Mouse (Mus musculus): ENCODE measurements around the gene Dab2ip. TPM values are rescaled to one million over a fixed set of nuclear protein-coding genes. Genes with fewer than 3 reads are reported as not detected.

The Dab2ip gene
- total and polyA plus RNA-seq, 3 experiments, result 4.0 to 9.9 TPM; not detected in 1

GRCm38 (mm10) chr2:35589800-35590199 is 31.7 kb downstream of the Dab2ip start:
- Histone ChIP-seq H3K27me3 (ENCODE audit: control insufficient read depth in 1 of 2, insufficient read depth in 2 of 2, low read length in 2 of 2) (peaks cover 2 to 3% of the 10 kb centered on the region in 2 experiments; a peak in 3 of 4 replicates), H3K36me3 (ENCODE audit: control insufficient read depth in 1 of 2, insufficient read depth in 2 of 2, low read length in 2 of 2) (peaks cover 0 to 2% of the 10 kb centered on the region in 2 experiments; a peak in 2 of 4 replicates), H3K4me1 (ENCODE audit: control insufficient read depth in 1 of 2, insufficient read depth in 2 of 2, low read length in 2 of 2) (peaks cover 2 to 10% of the 10 kb centered on the region in 2 experiments; a peak in 3 of 4 replicates)

DNA sequence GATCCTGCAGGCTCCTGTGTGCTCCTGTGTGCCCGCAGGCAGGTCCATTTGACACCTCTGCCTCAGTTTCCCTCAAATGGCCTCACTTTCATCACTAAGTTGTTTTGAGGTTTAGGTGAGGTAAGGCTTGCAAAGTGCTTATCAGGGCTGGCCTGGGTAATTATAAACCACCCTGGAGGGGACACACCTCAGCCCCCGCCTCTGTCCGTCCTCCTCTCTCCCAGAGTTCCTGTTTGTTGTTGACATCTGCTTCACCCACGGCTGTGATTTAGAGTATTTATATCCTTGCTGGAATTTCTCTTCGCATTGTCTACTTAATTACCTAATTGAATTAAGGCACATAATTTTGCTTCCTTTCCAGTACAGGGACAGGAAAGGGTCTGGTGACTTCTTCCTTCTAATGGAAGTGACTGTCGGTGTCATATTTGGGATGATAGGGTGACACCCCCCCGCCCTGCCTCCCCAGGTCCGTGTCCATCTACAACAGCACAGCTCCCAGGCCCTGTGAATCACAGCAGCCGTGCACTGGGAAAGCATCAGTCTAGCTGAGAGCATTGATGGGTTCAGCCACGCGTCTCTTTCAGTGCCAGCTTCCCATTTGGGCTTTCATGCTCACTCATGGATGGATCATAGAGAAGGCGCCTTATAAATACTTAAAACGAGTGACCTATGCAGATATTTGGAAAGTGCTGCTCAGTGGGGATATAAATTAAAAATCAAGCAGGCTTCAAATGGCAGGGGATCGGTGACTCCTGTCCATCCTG is 34.1 kb downstream of the Dab2ip start:
- DNase-seq (ENCODE audit: low read depth, low spot score), result no peak
- no peak overlapping the region for H3K27ac ChIP-seq (ENCODE audit: control insufficient read depth, low read depth, low read length)
- H3K27me3 ChIP-seq (ENCODE audit: control insufficient read depth in 1 of 2, insufficient read depth in 2 of 2, low read length in 2 of 2), result peaks cover under 1 to 3% of the 10 kb centered on the region in 2 experiments; a peak in 3 of 4 replicates
- TF ChIP-seq MEF2A (IDR thresholded peaks at IDR 0.05; ENCODE audit: extremely low read depth, insufficient replicate concordance, low read depth, low read length, poor library complexity, severe bottlenecking) (no peak), RCOR1 (IDR thresholded peaks at IDR 0.05; ENCODE audit: low read depth, low read length) (no peak), POLR2AphosphoS2 (IDR thresholded peaks at IDR 0.05; ENCODE audit: low read length) (no peak), MYC (IDR thresholded peaks at IDR 0.05; ENCODE audit: low read depth, low read length) (no peak), GABPA (IDR thresholded peaks at IDR 0.05; ENCODE audit: low read depth, low read length) (no peak), POLR2AphosphoS5 (IDR thresholded peaks at IDR 0.05; ENCODE audit: borderline replicate concordance, low read depth, low read length) (no peak), TAL1 (IDR thresholded peaks at IDR 0.05; ENCODE audit: low read length) (no peak), RAD21 (IDR thresholded peaks at IDR 0.05; ENCODE audit: low read depth, low read length) (no peak), EP300 (IDR thresholded peaks at IDR 0.05; ENCODE audit: low read depth in 1 of 2, low read length in 2 of 2) (no peak)
- peaks cover 0 to 7% of the 10 kb centered on the region in 2 experiments; a peak in 2 of 4 replicates for H3K36me3 ChIP-seq (ENCODE audit: control insufficient read depth in 1 of 2, insufficient read depth in 2 of 2, low read length in 2 of 2)
- H3K4me1 ChIP-seq (ENCODE audit: control insufficient read depth in 1 of 2, insufficient read depth in 2 of 2, low read length in 2 of 2), result peaks cover 6 to 17% of the 10 kb centered on the region in 2 experiments
- H3K4me3 ChIP-seq (ENCODE audit: control insufficient read depth in 1 of 2, insufficient read depth in 1 of 2, low read depth in 2 of 2, low read length in 2 of 2), result no peak overlapping the region
- H3K79me2 ChIP-seq (ENCODE audit: control insufficient read depth, insufficient read depth, low read length, poor library complexity), result no peaks in the 10 kb centered on the region
- H3K9me3 ChIP-seq (replicated peaks; ENCODE audit: insufficient read depth, low read length), result no peaks in the 10 kb centered on the region
- H3K9ac ChIP-seq (ENCODE audit: control insufficient read depth, low read depth, low read length, poor library complexity, severe bottlenecking), result no peak overlapping the region

More at GRCm38 (mm10) chr2:35589800-35590199, 31.7 kb downstream of the Dab2ip start:
- TF ChIP-seq POLR2AphosphoS2 (IDR thresholded peaks at IDR 0.05; ENCODE audit: low read length), result no peak
- no peak for TF ChIP-seq MXI1 (IDR thresholded peaks at IDR 0.05; ENCODE audit: low read depth, low read length)
- no peaks in the 10 kb centered on the region for H3K79me2 ChIP-seq (ENCODE audit: control insufficient read depth, insufficient read depth, low read length, poor library complexity)
- no peak overlapping the region for H3K27ac ChIP-seq (ENCODE audit: control insufficient read depth, low read depth, low read length)
- no peak overlapping the region for H3K4me3 ChIP-seq (ENCODE audit: control insufficient read depth in 1 of 2, insufficient read depth in 1 of 2, low read depth in 2 of 2, low read length in 2 of 2)
- no peak overlapping the region for H3K9ac ChIP-seq (ENCODE audit: control insufficient read depth, low read depth, low read length, poor library complexity, severe bottlenecking)
- no peaks in the 10 kb centered on the region for H3K9me3 ChIP-seq (replicated peaks; ENCODE audit: insufficient read depth, low read length)
- peak; percentile 22 for DNase-seq (ENCODE audit: low read depth, low spot score)

GRCm38 (mm10) chr2:35592725-35593392 is 34.8 kb downstream of the Dab2ip start:
- DNase-seq (ENCODE audit: low read depth, low spot score), result no peak
- Histone ChIP-seq H3K27me3 (ENCODE audit: control insufficient read depth in 1 of 2, insufficient read depth in 2 of 2, low read length in 2 of 2) (peaks cover 0 to under 1% of the 10 kb centered on the region in 2 experiments; a peak in 2 of 4 replicates), H3K4me1 (ENCODE audit: control insufficient read depth in 1 of 2, insufficient read depth in 2 of 2, low read length in 2 of 2) (peaks cover 6 to 17% of the 10 kb centered on the region in 2 experiments)

More at GRCm38 (mm10) chr2:35592725-35593392, 34.8 kb downstream of the Dab2ip start:
- TF ChIP-seq ETS1 (IDR thresholded peaks at IDR 0.05; ENCODE audit: low read depth, low read length) (no peak), ELF1 (IDR thresholded peaks at IDR 0.05; ENCODE audit: low read depth, low read length) (no peak), TBP (IDR thresholded peaks at IDR 0.05; ENCODE audit: low read depth, low read length) (no peak), EP300 (IDR thresholded peaks at IDR 0.05; ENCODE audit: low read depth in 1 of 2, low read length in 2 of 2) (no peak), RCOR1 (IDR thresholded peaks at IDR 0.05; ENCODE audit: low read depth, low read length) (no peak), USF2 (IDR thresholded peaks at IDR 0.05; ENCODE audit: borderline replicate concordance in 1 of 2, insufficient read depth in 1 of 2, low read depth in 1 of 2, low read length in 2 of 2) (no peak), NRF1 (IDR thresholded peaks at IDR 0.05; ENCODE audit: insufficient read depth, low read depth, low read length, poor library complexity, severe bottlenecking) (no peak), BHLHE40 (IDR thresholded peaks at IDR 0.05; ENCODE audit: borderline replicate concordance, low read depth, low read length) (no peak), JUND (IDR thresholded peaks at IDR 0.05; ENCODE audit: low read depth, low read length) (no peak), MAFK (IDR thresholded peaks at IDR 0.05; ENCODE audit: borderline replicate concordance, low read depth, low read length) (no peak), TCF12 (IDR thresholded peaks at IDR 0.05; ENCODE audit: low read depth, low read length) (no peak), SMC3 (IDR thresholded peaks at IDR 0.05; ENCODE audit: low read depth, low read length) (no peak), ZKSCAN1 (IDR thresholded peaks at IDR 0.05; ENCODE audit: low read depth, low read length) (no peak), GABPA (IDR thresholded peaks at IDR 0.05; ENCODE audit: low read depth, low read length) (no peak)
- no peaks in the 10 kb centered on the region for H3K9me3 ChIP-seq (replicated peaks; ENCODE audit: insufficient read depth, low read length)
- H3K4me3 ChIP-seq (ENCODE audit: control insufficient read depth in 1 of 2, insufficient read depth in 1 of 2, low read depth in 2 of 2, low read length in 2 of 2), result no peak overlapping the region
- peaks cover 0 to 7% of the 10 kb centered on the region in 2 experiments; a peak in 2 of 4 replicates for H3K36me3 ChIP-seq (ENCODE audit: control insufficient read depth in 1 of 2, insufficient read depth in 2 of 2, low read length in 2 of 2)
- H3K9ac ChIP-seq (ENCODE audit: control insufficient read depth, low read depth, low read length, poor library complexity, severe bottlenecking), result no peak overlapping the region
- no peak overlapping the region for H3K27ac ChIP-seq (ENCODE audit: control insufficient read depth, low read depth, low read length)
- H3K79me2 ChIP-seq (ENCODE audit: control insufficient read depth, insufficient read depth, low read length, poor library complexity), result no peaks in the 10 kb centered on the region
